Mouse (Mus musculus): Measurements from ENCODE around the gene Rnf141. TPM values are rescaled to one million over a fixed set of nuclear protein-coding genes. Genes with fewer than 3 reads are reported as not detected.
A peak's percentile ranks its signal among the peaks of the same experiment; 100 is the strongest.

The Rnf141 gene
- total RNA-seq, 2 experiments from 2014 or later = 27.2 to 46.1 TPM

DNA sequence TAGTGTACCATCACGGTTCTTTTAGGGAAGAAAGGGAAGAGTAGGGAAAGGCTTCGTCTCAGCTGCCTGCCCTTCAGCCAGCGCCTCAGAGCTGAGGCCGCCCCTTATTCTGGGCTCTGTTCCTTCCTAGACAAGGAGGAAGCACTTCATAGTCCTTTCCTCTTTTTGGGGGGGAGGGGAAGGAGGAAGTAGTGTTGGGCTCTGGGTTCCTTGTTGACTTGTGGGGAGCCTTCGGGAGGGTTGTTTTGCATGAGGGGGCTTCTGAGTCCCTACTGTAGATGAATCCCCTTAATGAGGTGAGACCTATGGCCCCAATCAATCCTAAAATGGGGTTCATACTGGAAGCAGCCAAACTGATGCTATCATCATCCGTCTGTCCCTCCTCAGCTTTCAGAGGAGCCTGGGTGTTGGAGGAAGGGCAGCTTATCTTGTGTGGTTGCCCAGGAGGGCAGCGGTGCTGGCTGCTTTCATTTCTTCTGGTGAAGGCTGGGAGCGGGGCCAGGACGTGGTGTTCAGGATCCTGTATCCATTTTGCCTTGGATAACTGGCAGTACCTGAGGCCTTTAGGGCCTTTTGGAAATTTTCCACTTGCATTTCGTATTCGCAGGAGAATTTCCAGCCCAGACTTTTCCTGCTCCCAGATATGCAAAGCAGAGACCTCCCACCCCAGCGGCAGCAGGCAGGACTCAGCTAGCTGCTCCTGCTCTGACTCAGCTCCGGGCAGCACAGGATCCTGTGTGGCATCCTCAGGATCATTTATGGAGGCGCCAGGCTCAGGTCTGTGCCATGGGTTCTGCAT is 70.9 kb downstream of the Rnf141 start:
- ATAC-seq (replicated peaks; ENCODE audit: low FRiP score, poor library complexity, severe bottlenecking) = peak; percentile 58

DNA sequence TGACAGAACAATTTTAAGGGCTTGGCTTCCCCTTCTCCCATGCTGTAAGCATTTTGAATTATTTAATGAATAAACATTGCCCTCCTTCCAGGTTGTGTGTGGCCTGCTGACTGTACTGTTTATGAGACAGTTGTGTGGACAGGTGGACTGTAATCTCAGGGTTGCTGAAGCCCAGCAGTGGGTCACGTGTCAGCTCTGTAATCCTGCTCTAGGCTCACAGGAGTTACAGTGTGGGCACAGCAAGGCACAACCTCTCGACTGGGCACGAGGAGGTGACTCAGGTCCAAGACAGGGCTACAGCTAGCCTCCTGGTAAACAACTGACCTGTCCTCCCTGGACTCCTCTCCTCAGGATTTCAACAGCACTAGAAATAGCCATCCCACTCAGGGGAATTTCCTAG is 71.9 kb downstream of the Rnf141 start:
- no peak for ATAC-seq (replicated peaks; ENCODE audit: low FRiP score, poor library complexity, severe bottlenecking)

DNA sequence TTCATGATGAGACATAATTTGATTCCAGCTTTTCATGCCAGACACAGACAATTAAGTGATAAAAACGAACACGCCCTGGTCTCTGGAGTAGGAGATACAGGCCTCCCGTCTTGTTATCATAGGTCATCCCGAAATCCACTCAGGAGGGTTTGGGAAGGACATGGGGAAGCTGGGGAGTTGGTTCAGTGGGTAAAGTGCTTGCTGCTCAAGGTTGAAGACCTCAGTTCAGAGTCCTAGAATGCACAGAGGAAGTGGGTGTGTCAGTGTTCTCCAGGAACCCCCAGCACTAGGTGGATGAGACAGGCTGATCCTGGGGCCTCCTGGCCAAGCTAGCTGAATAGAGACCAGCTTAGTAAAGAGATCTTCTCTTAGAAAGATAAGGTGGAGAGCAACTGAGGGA is 73.3 kb downstream of the Rnf141 start:
- no peak for ATAC-seq (replicated peaks; ENCODE audit: low FRiP score, poor library complexity, severe bottlenecking)

DNA sequence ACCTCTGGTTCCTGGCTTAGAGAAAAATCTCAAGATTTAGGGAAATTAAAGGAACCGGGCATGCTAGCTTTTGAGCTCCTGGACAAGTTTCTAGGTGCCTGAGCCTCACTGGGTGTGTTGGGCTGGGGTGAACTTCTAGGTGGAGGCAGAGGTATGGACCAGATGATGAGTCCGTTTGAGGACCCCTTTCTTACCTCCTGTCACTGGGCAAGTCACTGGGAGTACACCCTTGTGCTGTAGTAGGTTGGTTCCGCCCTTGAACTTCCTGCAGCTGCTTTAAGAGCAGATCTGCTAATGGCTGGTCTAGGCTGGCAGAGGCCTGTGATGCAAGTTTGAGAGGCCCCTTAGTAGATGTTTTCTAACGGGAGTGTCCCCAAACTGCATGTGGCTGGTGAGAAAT is 75.2 kb downstream of the Rnf141 start:
- peak; percentile 47; the same call in 1 of the 2 replicates for ATAC-seq (replicated peaks; ENCODE audit: low FRiP score, poor library complexity, severe bottlenecking)

DNA sequence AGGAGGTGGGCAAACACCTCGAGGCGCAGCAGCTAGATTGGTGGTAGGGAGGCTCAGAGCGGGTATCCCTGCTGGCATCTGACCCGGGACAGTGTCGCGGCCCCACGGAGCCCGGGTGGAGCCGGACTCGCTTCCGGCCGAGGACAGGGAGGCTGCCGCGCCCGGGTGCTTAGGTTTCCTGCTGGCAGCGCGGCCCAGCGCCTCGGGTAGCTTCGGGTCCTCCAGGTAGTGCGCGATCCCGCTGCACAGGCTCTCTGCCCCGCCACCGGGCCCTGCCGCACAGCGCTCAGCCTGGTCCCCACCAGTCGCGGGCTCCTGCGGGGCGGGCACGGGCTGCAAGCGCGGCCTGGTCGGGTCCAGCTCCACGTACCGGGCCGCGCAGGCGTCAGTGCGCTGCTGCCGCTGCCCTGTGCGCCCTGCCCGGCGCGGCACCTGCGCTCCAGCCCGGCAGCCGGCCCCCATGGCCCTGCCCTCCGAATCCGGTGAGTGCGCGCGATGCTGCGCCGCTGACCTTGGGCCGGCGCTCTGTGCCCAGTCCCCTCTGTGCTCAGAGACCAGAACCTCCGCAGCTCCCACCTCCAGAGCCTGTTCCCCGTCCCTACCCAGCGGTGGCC is 75.7 kb downstream of the Rnf141 start:
- peak; percentile 59 for ATAC-seq (replicated peaks; ENCODE audit: low FRiP score, poor library complexity, severe bottlenecking)

DNA sequence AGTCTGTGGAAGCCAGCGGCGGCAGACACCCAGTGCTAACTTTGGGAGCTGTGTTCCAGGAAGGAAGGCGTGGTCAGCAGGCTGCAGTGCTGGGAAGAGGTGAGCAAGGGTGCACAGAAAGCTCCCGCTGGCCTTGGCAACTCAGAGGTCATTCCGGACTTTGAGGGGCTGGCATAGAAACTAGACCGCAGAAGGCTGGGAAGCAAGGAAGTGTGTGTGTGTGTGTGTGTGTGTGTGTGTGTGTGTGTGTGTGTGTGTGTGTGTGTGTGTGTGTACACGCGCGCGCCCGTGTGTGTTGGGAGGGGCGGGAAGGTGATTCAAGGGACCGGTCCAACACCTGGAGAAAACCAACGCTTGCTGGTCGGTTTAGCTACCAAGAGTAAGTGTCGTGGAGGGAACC is 76.3 kb downstream of the Rnf141 start, which contains the start of gene Ampd3:
Gene Ampd3 (plus strand): TSS at position 206 of the 400 bp plus-strand sequence.
- no peak; the same call in 1 of the 2 replicates for ATAC-seq (replicated peaks; ENCODE audit: low FRiP score, poor library complexity, severe bottlenecking)

DNA sequence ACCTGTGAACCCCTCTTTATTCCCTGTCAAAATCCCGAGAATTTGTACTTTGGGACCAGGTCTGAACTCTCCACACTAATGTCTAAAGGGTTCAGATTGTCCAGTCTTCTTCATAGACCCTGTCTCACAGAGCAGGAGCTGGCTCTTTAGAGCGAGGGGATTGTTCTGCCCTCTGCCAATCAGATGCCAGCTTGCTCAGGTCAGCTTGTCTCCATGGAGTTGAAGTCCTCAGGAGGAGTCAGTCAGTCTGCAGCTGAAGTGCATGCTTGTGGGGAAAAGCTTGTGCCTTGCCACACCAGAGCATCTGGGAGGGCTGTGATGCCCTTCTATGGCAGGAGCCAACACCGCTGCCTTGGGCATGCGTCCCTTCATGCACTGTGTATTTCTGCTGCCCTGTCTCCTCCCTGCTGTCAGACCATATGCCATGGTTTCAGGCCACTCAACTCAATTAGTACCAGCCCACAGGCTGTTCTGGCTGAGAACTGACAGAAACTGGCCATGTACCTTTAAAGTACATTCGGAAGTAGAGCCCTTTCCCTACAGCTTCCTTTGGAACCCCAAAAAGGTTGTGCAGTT is 81.6 kb downstream of the Rnf141 start:
- ATAC-seq (replicated peaks; ENCODE audit: low FRiP score, poor library complexity, severe bottlenecking) = no peak

DNA sequence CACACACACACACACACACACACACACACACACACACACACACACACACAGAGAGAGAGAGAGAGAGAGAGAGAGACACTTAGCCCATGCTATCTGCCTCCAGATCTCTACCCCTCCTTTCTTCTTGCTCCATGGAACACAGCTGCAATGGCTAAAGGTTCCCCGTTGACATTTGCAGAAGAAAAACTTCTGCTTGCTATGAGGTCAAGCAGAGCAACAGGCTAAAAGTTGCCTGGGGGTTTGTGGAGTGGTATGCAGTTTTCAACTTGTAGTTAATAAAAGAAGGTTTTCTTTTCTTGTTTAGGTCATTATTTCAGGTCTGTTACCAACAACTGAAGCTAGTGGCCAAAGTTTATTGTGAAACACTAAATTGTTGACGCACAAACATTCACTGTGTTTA is 87.8 kb downstream of the Rnf141 start:
- ATAC-seq (replicated peaks; ENCODE audit: low FRiP score, poor library complexity, severe bottlenecking) = no peak

DNA sequence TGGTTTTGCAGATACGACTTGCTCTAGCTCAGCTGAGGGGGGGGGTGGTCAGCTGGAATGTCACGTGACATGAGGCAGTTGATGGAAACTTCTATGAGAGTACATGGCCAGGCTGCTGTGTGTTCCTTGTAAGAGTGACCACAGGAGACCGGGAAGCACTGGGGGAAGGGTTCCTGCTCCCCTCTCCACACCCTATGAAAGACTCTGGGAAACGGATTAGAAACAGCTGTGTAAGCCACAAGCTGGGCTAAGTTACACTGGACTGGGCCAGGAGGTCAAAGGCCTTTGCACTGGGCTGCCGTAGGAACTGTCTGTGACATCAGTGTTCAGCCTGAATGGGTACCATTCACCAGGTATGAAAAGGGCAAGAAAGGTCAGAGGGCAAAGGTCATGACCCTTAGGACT is 90.3 kb downstream of the Rnf141 start:
- no peak for ATAC-seq (replicated peaks; ENCODE audit: low FRiP score, poor library complexity, severe bottlenecking)

DNA sequence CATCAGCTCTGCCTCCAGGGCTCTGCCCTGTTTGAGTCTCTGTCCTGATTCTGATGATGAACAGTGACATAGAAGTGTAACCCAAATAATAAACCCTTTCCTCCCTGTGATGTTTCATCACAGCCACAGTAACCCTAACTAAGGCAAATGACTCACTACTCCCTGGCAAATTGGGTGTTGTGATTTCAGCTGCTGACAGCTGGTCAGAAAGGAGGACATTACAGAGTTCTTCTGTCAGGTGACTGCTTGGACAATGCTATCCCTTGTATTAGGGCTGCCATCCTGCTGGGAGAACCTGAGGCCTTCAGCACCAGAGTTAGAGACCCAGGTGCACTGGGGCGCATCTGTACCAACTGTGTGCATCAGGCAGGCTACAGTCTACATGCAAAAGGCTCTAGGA is 90.9 kb downstream of the Rnf141 start:
- no peak for ATAC-seq (replicated peaks; ENCODE audit: low FRiP score, poor library complexity, severe bottlenecking)

DNA sequence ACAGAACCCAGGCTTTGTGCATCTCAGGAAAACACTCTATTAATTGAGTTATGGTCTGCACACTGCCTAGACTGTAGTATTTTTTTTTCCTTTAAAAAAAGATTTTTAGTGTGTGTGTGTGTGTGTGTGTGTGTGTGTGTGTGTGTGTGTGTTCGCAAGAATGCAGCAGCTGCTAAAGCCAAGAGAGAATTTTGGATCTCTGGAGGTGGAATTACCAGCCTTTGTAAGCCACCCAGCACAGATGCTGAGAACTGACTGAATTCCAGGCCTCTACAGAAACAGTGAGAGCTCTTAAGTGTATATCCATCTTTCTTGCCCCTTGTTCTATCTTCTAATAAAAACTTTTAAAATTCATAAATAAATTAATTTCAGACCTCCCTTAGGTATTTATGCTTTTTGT is 92.6 kb downstream of the Rnf141 start:
- ATAC-seq (replicated peaks; ENCODE audit: low FRiP score, poor library complexity, severe bottlenecking) = no peak

DNA sequence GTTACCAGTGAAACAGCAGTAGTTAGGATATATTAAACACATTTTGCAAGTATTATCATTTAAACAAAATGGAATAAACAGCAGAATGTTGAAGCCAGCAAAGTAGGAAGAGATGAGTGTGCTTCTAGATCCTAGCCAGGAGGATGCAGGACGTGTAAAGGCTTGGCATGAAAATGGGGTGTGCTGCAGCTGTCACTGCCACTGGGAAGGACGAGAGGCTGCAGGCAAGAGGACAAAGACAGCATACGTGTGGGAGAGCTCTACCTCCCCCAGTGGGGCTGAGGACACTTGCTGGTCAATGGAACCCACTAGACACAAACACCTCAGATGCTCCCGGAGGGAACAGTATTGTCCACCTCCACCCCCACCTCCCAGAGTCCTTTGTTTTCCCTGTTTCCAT is 93.4 kb downstream of the Rnf141 start:
- ATAC-seq (replicated peaks; ENCODE audit: low FRiP score, poor library complexity, severe bottlenecking) = no peak

Other genes with a start within 250 kb of the Rnf141 start
- 10.9 and 15.5 TPM in 2 replicates for gene Sbf2, start 229.5 kb downstream of the Rnf141 start, total RNA-seq (2015; ENCODE audit: low replicate concordance)
- gene Sbf2, start 229.5 kb downstream of the Rnf141 start, total RNA-seq (2017; ENCODE audit: low replicate concordance) = 0.38 and 4.1 TPM in 2 replicates
- not detected in 2 replicates for gene Adm, start 216.8 kb downstream of the Rnf141 start, total RNA-seq (2015; ENCODE audit: low replicate concordance)
- not detected in 2 replicates for gene Adm, start 216.8 kb downstream of the Rnf141 start, total RNA-seq (2017; ENCODE audit: low replicate concordance)
- 80.7 and 109 TPM in 2 replicates for gene Ampd3, start 76.3 kb downstream of the Rnf141 start, total RNA-seq (2015; ENCODE audit: low replicate concordance)
- gene Ampd3, start 76.3 kb downstream of the Rnf141 start, total RNA-seq (2017; ENCODE audit: low replicate concordance) = 72.2 and 104 TPM in 2 replicates
- gene Lyve1, start 18.8 kb upstream of the Rnf141 start, total RNA-seq (2015; ENCODE audit: low replicate concordance) = not detected in 2 replicates
- not detected in 2 replicates for gene Lyve1, start 18.8 kb upstream of the Rnf141 start, total RNA-seq (2017; ENCODE audit: low replicate concordance)
- 1.3 and 1.8 TPM in 2 replicates for gene Mrvi1, start 138.0 kb upstream of the Rnf141 start, total RNA-seq (2015; ENCODE audit: low replicate concordance)
- gene Mrvi1, start 138.0 kb upstream of the Rnf141 start, total RNA-seq (2017; ENCODE audit: low replicate concordance) = under 0.01 and 0.23 TPM in 2 replicates
- gene Ctr9, start 184.5 kb upstream of the Rnf141 start, total RNA-seq (2015; ENCODE audit: low replicate concordance) = 9.6 and 13.7 TPM in 2 replicates
- gene Ctr9, start 184.5 kb upstream of the Rnf141 start, total RNA-seq (2017; ENCODE audit: low replicate concordance) = 21.9 and 28.9 TPM in 2 replicates
- 560 and 705 TPM in 2 replicates for gene Eif4g2, start 238.6 kb upstream of the Rnf141 start, total RNA-seq (2015; ENCODE audit: low replicate concordance)
- 587 and 796 TPM in 2 replicates for gene Eif4g2, start 238.6 kb upstream of the Rnf141 start, total RNA-seq (2017; ENCODE audit: low replicate concordance)

Data from erythroid progenitor cell, adult 5-6 weeks (primary cell).